Mouse (Mus musculus) natural killer cell, adult 2 months (primary cell): ENCODE measurements at regions not wholly inside any gene's neighbourhood (a gene's known extent, or its start where the extent isn't known, plus 50 kb on each side); places are given as distances from the start of the nearest gene placed in this dataset.

ENCODE experiments used
- DNase-seq, 2 experiments: peaks; one replicate each; pipeline ENCODE4 v3.0.0; 2022; ENCODE audit warnings: low spot score in 2 of 2

- no peak for DNase-seq
Measured at GRCm38 (mm10) chr4:153227680-153228420, 254.8 kb downstream of the Ajap1 start.

GRCm38 (mm10) chr4:153224618-153225177, 257.9 kb downstream of the Ajap1 start:
- no peak for DNase-seq

DNA sequence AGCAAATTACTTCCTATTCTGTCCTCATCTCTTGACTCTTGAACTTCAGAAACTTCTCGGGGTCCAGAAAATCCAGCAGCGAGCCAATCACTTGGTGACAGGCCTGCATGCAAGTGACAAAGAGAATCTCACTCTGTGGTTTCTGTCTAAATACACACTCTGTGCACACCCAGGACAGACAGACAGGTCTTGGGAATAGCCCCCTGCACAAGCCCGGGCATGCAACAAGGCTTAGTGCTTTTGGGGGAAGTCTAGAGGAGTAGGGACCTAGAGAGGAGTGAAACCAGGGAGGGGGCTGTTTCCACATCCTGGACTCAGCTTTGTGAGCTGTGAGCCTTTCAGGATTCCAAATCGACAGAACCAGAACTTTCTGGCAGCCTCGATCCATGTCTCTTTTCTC, 259.6 kb downstream of the Ajap1 start:
- DNase-seq, result no peak

GRCm38 (mm10) chr4:153220485-153220884, 262.1 kb downstream of the Ajap1 start:
- no peak for DNase-seq

DNA sequence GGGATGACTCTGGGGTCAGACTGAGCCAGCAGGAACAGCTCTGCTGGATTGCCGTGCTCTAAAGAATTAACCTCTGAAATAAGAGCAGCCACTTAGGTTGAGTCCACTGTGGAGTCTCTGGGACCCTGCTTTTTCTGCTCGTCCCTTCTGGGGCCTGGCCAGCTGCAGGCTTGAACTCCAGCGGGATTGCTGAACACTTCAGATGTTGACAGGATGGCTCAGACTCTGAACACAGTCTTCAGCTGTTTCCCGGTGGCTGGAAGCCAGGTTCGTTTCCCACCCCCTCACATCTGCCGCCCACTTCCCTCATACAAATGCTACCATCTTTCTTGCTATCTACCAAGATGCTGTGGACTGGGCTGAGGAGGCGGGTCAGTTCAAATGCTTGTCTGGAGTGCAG, 262.5 kb downstream of the Ajap1 start:
- DNase-seq, result no peak

DNA sequence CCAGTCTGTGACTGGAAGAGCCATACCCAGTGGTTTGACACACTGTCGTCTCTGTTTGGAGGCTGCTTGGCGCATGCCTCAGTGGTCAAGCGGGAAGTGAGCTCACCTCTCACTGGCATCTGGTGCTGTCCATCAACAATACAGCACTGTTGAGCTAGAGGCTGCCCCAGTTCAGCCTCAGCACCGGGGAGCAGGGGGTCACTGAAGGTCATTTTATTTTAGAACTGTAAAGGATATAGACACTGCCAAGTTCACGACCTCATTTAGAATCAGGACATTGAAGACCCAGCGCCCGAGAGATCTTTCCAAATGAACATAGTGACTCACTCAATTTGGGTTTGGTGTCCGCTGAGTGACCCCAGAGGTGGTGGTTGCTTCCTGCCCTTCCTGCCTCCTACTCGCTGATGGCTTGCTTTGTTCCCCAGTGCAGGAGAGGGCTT, 265.1 kb downstream of the Ajap1 start:
- DNase-seq, result no peak

DNA sequence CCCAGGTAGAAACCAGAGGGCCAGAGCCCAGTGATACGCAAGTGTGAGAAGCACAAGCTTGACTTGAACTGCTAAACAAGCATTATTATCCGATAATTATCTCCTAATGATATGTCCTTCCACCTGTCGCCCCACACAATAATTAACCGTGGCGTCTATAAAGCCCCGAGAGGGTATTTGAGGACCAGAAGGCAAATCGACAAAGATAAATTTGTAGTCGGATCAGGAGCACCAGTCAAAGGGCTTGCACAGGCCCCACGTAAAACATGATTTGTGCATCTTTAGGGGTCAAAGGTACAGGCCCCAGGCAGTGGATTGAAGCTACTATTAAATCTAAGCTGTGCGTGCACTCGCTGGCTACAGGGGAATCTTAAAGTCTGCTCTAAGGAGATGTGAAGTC, 270.5 kb downstream of the Ajap1 start:
- DNase-seq, result no peak

GRCm38 (mm10) chr4:153208822-153209221, 273.8 kb downstream of the Ajap1 start:
- no peak for DNase-seq

GRCm38 (mm10) chr4:153208215-153208614, 274.4 kb downstream of the Ajap1 start:
- no peak for DNase-seq

GRCm38 (mm10) chr4:153207578-153208102, 275.0 kb downstream of the Ajap1 start:
- DNase-seq, result no peak

- DNase-seq, result no peak
Measured at GRCm38 (mm10) chr4:153206789-153207457, 275.7 kb downstream of the Ajap1 start.

DNA sequence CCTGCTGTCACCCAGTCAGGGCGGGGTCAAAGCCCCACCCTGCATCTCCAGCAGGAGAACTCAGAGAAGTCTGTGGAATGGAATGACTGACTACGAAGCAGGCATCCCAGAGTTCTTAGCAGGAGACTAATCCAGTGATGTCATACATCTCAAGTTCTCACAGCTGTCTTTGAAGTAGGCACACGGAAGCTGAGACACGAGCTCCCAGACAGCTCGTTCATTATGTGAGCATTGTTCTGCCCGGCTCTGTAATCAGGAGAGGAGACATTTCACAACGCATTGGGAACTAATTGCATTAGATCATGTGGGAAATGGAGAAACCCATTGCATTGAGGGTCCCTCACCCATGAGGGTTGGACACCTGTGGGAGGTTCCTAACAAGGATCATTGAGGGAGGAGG, 277.8 kb downstream of the Ajap1 start:
- no peak for DNase-seq

GRCm38 (mm10) chr4:153200799-153201770, 281.5 kb downstream of the Ajap1 start:
- DNase-seq, result no peak

DNA sequence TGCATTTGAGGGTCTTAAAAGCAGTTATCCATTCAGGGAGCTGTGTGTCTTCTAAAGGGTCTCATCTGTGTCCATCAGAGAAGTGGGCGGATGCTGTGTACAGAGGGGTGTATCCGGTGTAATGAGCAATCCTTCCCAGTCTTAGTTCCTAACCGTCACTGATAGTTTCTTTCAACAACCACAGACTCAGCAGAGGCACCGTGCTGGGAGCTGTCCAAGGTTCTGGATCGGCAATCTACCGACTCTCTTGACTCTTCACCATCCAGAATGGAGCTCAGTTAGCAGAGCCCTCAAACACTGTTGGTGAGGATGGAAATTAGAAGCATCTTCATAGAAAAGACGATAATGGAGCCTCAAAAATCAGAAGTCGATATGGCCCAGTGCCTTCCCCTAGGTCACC, 293.1 kb downstream of the Ajap1 start:
- DNase-seq, result no peak

DNA sequence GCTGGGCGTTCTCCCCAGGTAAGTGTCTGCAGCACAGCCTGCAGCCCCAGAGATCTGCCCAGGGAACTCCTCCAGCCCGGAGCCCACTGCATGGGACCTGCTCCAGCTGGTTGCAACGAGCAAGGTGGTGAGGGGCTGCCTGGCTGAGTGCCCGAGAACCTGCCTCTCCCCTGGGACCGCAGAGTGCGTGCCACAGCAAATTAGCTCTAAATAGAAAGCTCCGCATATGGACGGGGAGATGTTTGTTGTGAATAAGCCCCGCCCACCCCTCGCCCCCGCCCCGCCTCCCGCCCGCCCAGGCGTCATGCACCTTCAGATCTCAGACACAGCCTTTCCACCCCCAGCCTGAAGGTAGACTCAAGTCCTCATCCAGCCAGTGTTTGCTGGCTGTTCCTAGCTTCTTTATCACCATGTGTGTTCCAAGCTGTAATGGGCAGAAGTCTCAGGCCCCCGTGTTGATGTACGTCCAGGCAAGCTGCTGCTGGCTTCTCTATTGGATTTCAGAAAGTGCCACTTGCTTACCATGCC, 294.0 kb downstream of the Ajap1 start:
- DNase-seq, result no peak

GRCm38 (mm10) chr4:153187959-153188503, 294.6 kb downstream of the Ajap1 start:
- DNase-seq, result no peak

GRCm38 (mm10) chr4:153177496-153177895, 305.1 kb downstream of the Ajap1 start:
- no peak for DNase-seq

GRCm38 (mm10) chr4:153175660-153176059, 307.0 kb downstream of the Ajap1 start:
- DNase-seq, result no peak

DNA sequence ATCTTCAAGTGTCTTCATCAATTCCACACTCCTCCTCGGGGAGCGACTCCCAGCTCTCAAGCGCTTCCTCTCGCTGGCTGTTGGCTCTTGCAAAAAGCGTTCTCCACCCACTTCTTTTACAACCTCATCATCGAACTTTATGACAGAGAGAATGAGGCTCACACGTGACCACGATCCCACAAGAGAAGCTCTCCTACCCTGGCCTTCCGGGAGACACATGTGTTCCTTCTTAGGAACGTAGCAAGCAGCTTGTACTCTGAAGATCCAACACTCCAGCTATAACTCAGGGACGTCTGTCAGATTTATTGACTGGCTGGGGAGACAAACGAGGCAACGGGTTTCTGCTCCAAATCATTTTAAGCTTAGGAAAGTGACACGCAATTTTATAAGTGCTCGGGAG, 307.5 kb downstream of the Ajap1 start:
- no peak for DNase-seq

GRCm38 (mm10) chr4:153169991-153170390, 312.6 kb downstream of the Ajap1 start:
- DNase-seq, result no peak

- no peak for DNase-seq
Measured at GRCm38 (mm10) chr4:153164810-153165209, 317.8 kb downstream of the Ajap1 start.
